Mouse (Mus musculus): ENCODE data around the gene Src.

DNA sequence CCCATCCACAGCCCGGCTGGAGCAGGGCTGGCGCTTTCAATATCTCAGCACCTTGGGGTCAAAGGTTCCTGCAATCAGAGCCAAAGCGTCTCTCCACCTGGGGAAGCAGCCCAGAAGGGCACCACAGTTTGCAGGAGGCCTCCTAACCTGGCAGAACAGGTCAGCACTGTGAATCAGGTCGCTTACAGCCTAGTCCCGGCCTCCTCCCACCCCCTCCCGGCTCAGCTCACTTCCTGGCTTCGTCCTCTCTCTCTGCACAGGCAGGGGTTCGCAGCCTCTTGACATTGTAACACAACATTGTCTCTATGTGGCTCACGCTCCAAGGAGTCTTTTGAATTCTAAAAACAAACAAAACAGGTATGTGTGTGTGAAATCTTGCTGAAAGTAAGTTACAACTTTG, 15.8 kb downstream of the Src start:
- TF ChIP-seq CTCF (IDR thresholded peaks at IDR 0.05; ENCODE audit: extremely low read depth, insufficient read depth, low read length) (no peak), POLR2A (IDR thresholded peaks at IDR 0.05; ENCODE audit: extremely low read depth, insufficient read depth, low read length) (no peak)

All from cortical plate, adult 2 months (tissue).